Mouse (Mus musculus): Measurements from ENCODE around the gene Ankrd31. TPM values are rescaled to one million over a fixed set of nuclear protein-coding genes. Genes with fewer than 3 reads are reported as not detected.
"Not testable (repeated sequence)": the region's sequence is repeated elsewhere in the genome, so short reads cannot be mapped to it uniquely, and the experiment has no call there.

Gene Ankrd31
- total RNA-seq, 2 experiments from 2014 or later = not detected

- no peak for DNase-seq
- intact Hi-C loops (cut with DNase I) = loop anchor here (10.0 kb wide), 4 partner anchors 152 to 292 kb away; partner anchors contain the start of gene Gm6169
Measured at GRCm38 (mm10) chr13:96853256-96853655, 105.2 kb downstream of the Ankrd31 start.

- intact Hi-C loops (cut with DNase I) = loop anchor here (10.0 kb wide), 4 partner anchors 150 to 290 kb away; partner anchors contain the start of gene Gm6169
- DNase-seq = peak; percentile 51 to 78
Measured at GRCm38 (mm10) chr13:96855191-96855590, 107.1 kb downstream of the Ankrd31 start.

DNA sequence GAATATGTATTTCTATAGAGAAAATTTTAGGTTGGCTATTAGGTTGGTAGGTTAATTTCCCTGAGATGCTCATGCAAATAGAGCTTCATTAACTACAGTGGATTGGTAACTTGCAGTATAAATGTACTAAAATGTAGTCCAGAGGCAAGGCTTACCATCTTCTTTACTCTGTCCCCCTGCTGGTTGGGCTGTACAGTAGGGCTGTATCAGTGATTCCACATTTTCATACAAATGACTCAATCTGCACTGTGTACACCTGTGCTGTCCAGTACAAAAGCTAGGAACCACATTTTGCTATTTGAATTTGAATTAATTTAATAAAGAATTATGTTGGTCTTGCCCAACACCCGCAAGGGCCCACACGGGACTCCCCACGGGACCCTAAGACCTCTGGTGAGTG is 111.1 kb downstream of the Ankrd31 start:
- DNase-seq = no peak
- intact Hi-C loops (cut with DNase I) = loop anchor here (10.0 kb wide), 4 partner anchors 146 to 286 kb away; partner anchors contain the start of gene Gm6169

DNA sequence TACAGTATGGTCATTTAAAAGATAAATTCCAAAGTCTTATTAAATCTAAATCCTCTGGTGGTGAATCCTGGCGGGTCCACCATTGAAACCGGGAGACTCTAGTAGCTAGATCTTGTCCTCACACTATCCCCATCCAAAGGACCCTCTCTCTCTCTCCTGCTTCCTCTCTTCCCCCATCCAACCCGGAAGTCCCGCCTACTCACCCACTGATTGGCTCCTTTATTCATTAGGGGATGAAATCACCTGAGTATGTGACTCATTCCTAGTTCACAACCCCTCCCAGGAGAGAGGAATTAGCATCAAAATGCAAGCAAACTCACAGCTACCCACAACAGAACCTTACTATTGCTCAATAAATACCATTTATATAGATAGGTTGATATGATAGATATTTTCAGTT is 122.7 kb downstream of the Ankrd31 start:
- intact Hi-C loops (cut with DNase I) = no loop called here
- no peak for DNase-seq

DNA sequence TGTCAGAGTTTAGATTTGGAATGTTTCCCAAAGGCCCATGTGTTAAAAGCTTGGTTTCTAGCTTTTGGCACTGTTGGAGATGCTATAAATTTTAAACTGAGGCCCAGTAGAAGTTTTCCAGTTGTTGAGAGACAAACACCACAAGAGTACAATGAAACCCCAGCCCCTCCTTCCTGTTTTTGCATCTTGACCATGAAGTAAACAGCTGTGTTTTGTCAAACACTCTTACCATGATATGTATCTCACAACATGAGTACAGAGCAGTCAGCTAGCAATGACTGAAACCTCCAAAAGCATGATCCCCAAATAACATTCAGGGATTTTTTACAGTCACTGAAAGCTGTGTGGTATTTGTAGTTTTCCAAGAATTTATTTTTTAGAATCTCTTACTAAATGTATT is 126.0 kb downstream of the Ankrd31 start:
- intact Hi-C loops (cut with DNase I) = no loop called here
- no peak for DNase-seq

GRCm38 (mm10) chr13:96878220-96879057 is 130.4 kb downstream of the Ankrd31 start:
- no peak for DNase-seq
- intact Hi-C loops (cut with DNase I) = no loop called here

GRCm38 (mm10) chr13:96884534-96884933 is 136.5 kb downstream of the Ankrd31 start:
- intact Hi-C loops (cut with DNase I) = no loop called here
- DNase-seq = no peak

DNA sequence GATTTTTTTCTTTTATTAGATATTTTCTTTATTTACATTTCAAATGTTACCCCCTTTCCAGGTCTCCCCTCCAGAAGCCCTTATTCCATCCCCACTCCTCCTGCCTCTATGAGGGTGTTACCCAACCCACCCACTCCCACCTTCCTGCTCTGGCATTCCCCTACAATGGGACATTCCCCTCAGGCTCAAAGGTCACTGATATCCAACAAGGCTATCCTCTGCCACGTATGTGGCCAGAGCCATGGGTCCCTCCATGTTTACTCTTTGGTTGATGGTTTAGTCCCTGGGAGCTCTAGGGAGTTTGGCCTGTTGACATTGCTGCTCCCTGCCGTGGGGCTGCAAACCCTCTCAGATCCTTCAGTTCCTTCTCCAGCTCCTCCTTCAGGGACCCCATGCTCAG is 141.9 kb downstream of the Ankrd31 start:
- DNase-seq = no peak
- intact Hi-C loops (cut with DNase I) = no loop called here

DNA sequence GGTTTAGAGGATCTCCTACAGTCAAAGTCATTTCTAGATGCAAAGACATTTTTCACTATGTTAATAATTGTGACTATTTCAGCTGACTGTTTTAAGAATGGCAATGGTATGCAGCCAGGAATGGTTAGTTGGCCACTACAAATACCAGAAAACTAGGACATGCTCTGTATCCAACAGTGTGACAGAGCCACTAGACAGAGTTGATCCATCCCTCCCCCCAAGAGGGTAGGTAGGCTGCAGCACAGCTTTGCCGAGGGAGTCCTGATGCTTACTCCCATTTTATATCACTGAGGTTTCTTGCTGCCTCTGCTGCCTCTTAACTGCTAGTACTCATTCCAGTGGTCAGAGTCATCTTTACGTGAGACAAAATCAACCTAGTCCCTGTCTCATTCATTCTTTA is 147.1 kb downstream of the Ankrd31 start:
- DNase-seq = no peak
- intact Hi-C loops (cut with DNase I) = no loop called here

- DNase-seq = no peak
- intact Hi-C loops (cut with DNase I) = no loop called here
Measured at GRCm38 (mm10) chr13:96906717-96907116, 158.6 kb downstream of the Ankrd31 start.

DNA sequence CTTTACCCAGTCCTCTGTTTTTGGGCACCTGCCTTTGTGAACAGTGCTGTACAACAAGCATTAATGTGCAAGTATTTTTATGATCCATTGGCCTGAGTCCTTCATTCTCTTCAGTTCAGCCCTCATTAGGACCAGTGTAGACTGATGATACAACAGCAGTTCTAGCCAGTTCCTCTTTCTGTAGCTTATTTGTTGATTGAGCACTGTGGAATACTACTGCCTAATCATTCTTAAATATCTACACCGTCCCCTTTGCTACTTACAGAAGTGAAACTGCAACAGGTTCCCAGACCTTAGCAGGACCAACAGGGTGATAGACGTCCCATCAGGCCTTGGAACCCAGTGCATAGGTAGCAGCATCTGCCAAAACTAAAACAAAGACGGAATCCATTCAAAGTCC is 163.1 kb downstream of the Ankrd31 start:
- no peak for DNase-seq
- intact Hi-C loops (cut with DNase I) = no loop called here

- DNase-seq; intact Hi-C loops (cut with DNase I): not testable (repeated sequence)
Measured at GRCm38 (mm10) chr13:96923134-96923533, 175.1 kb downstream of the Ankrd31 start.

- DNase-seq = peak; percentile 58 to 61
- intact Hi-C loops (cut with DNase I) = no loop called here
Measured at GRCm38 (mm10) chr13:96923999-96924961, 176.2 kb downstream of the Ankrd31 start, which contains the start of gene Gcnt4. Gene Gcnt4, plus strand, starts transcription at chr13:96924689.

GRCm38 (mm10) chr13:96924985-96925745 is 177.1 kb downstream of the Ankrd31 start:
- intact Hi-C loops (cut with DNase I) = no loop called here
- DNase-seq = peak; percentile 18 to 21

DNA sequence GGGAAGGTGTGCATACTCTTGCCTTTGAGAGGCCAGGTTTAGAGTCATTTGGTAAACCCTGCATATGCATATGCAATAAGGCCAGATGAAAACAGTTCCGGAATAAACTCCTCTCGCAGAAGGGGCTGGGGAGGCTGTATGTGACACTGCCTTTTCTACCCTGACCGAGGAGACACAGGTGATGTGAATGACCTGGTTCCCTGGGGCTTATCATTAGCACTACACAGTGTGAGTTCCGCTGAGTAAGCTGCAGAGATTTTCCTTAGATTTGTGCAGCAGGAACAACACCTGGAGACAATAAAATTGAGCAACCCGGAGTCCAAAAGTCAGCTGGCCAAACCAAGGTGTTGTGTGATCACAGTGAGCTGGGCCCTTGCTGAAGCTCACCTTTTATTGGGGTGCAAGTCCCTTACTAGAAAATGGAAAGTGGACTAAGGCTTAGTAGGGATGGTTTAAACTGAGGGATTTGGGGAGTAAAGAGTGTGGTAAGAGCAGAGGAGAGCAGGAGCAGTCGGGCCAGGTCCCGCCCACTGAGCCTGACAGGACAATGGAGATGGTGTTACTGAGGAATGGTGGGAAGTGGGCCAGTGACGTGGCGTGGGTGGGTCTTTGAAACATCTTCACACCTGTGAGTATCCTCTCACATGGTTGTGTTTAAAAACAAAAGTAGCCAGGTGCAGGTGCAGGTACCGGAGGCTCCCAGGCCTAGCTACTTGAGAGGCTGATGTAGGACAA is 178.1 kb downstream of the Ankrd31 start:
- intact Hi-C loops (cut with DNase I) = no loop called here
- DNase-seq = no peak

DNA sequence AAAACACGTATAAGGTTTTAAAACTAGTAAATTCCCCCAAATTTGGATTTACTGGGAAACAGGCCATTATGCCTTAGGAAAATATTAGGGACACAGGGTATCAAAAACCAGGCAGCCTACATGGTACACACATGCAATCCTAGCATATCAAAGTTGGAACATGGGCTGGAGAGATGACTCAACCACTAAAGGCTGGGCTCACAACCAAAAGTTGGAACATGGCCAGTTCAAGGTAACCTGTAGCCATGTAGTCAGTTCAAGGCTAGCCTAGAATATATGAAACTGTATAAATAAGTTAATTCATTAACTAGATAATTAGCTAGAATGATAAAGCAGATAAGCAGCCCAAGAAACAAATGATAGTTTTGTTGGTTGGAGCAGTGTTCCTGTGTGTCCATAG is 179.7 kb downstream of the Ankrd31 start:
- intact Hi-C loops (cut with DNase I) = no loop called here
- DNase-seq = no peak

DNA sequence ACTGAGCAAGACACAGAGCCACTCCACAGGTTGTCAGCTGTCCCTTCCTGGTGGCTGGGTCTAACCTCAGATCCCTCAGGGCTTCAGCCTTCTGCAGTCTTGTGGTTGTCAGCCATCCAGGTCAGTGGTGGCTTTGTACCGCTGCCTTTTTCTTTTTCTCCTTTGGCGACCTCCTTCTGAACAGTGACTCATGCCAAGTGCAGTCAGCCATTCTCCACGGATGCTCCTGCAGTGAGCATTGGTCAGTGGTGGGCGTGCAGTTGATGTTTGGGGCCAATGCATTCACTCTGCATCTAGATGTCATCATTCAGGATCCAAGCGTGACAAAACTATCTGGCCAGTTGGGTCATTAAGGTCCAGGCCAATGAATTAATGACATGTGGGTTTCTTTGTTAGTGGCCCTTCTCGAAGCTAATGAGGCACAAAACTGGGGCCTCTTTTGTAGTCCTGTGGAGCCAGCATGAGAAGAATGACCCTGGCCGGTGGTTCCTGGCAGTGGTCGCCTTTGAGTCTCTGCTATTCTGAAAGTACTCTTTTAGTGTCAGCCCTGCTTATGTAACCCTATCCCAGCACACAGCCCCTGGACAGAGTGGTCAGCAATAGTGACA is 180.5 kb downstream of the Ankrd31 start:
- intact Hi-C loops (cut with DNase I) = no loop called here

DNA sequence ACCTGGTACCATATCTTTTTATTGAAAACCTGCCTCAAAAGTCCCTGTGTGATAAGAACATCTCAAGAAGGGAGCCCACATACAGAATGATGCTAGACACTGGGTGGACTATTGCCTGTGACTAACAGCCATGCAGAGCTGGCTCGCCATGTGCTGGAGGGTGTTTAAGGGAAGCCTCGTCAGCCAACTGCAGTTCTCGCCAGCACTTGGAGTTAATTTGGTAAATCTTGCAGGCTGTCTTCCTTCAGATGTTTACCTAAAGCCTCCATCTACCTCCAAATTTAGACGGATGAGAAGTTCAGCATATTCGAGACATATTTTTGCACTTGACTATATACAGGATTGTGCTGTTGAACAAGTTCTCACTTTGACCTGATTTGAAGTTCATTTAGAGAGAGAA is 184.7 kb downstream of the Ankrd31 start:
- no peak for DNase-seq
- intact Hi-C loops (cut with DNase I) = no loop called here

More for the DNA sequence above, 180.5 kb downstream of the Ankrd31 start:
- DNase-seq = no peak

- intact Hi-C loops (cut with DNase I) = no loop called here
- no peak for DNase-seq
Measured at GRCm38 (mm10) chr13:96933367-96933766, 185.3 kb downstream of the Ankrd31 start.
